In the genomic region with DNA sequence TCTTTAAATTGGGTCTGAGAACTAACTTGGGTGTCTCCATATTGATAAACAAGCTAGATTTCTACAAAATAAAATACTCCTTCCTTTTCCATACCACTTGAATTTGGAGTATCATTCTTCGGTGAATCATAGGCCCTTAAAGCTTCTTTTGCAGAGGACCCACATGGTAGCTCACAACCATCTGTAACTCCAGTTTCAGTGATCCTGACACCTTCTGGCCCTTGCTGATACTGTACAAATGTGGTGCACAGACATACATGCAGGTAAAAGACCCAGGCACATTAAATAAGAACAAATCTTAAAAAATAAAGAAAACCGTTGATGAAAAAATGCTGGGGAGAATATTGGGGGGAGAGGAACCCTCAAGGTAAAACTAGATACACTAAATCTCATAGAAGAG, we compare ENCODE assay signal across 14 mouse cellular contexts. TPM values are rescaled to one million over a fixed set of nuclear protein-coding genes. Genes with fewer than 3 reads are reported as not detected.
"Had no signal": no experiment of that assay in that cellular context is flagged by ENCODE, and none has a peak within 500 bp of the region (broad histone marks: within the 10 kb centered on the region; RNA-seq: fewer than 3 reads in every experiment).

No protein-coding gene starts in this region.

- H3K9me3 ChIP-seq: limb, embryonic 13.5 days; midbrain, embryonic 10.5 days had no signal

- H3K4me2 ChIP-seq: limb, embryonic 13.5 days had no signal

- H3K4me3 ChIP-seq: limb, embryonic 13.5 days; midbrain, embryonic 10.5 days had no signal

- H3K4me1 ChIP-seq: limb, embryonic 13.5 days; midbrain, embryonic 10.5 days had no signal

- H3K27me3 ChIP-seq: limb, embryonic 13.5 days had no signal

- ATAC-seq: inflammation-experienced regulatory T-cells, adult 6 months; midbrain, embryonic 16.5 days had no signal

- H3K36me3 ChIP-seq: limb, embryonic 13.5 days; midbrain, embryonic 10.5 days had no signal

- DNase-seq: kidney, adult 9 months; kidney, postnatal 14 days; left cerebral cortex, postnatal 4 days; lung, adult 18-20 months; right cerebral cortex, postnatal 14 days; thymus, postnatal 4 days had no signal

- H3K9ac ChIP-seq: limb, embryonic 13.5 days had no signal

- H3K27ac ChIP-seq: limb, embryonic 13.5 days; midbrain, embryonic 10.5 days; stomach, postnatal 0 days had no signal

RNA-seq across cellular contexts. Expression of a gene that starts 25.4 kb away (rescaled TPM):
- polyA plus RNA-seq: inflammation-experienced regulatory T-cells, adult 6 months; large intestine, adult 2 months; limb, embryonic 13.5 days; lung, embryonic 16.5 days; midbrain, embryonic 10.5 days; midbrain, embryonic 16.5 days; neural tube, embryonic 14.5 days; stomach, postnatal 0 days had no signal
